Mouse (Mus musculus): ENCODE data around the gene Tfb1m. TPM values are rescaled to one million over a fixed set of nuclear protein-coding genes. Genes with fewer than 3 reads are reported as not detected.

Tfb1m gene
- polyA plus RNA-seq, 1 experiment from 2014 or later, result 12.6 TPM

GRCm38 (mm10) chr17:3529523-3529922, 28.1 kb downstream of the Tfb1m start:
- Histone ChIP-seq H3K27me3 (ENCODE audit: control insufficient read depth, insufficient read depth, low read depth, low read length) (no peaks in the 10 kb centered on the region), H3K36me3 (ENCODE audit: control insufficient read depth, insufficient read depth, low read length) (no peaks in the 10 kb centered on the region), H3K4me3 (ENCODE audit: low read depth, low read length) (no peak overlapping the region), H3K4me1 (ENCODE audit: control insufficient read depth, insufficient read depth, low read length) (no peaks in the 10 kb centered on the region), H3K9me3 (replicated peaks; ENCODE audit: control insufficient read depth, low read length, poor library complexity, severe bottlenecking) (no peaks in the 10 kb centered on the region), H3K27ac (ENCODE audit: low read length) (no peak overlapping the region), H3K4me2 (ENCODE audit: low read length) (no peak overlapping the region), H3K9ac (ENCODE audit: low read depth, low read length) (no peak overlapping the region)
- WGBS, result 69% methylated on average over 3 of the region's 3 CpGs
- ATAC-seq, result no peak

- H3K4me2 ChIP-seq (ENCODE audit: low read length), result no peak overlapping the region
- no peak overlapping the region for H3K9ac ChIP-seq (ENCODE audit: low read depth, low read length)
Measured at GRCm38 (mm10) chr17:3527841-3528471, 29.6 kb downstream of the Tfb1m start.

DNA sequence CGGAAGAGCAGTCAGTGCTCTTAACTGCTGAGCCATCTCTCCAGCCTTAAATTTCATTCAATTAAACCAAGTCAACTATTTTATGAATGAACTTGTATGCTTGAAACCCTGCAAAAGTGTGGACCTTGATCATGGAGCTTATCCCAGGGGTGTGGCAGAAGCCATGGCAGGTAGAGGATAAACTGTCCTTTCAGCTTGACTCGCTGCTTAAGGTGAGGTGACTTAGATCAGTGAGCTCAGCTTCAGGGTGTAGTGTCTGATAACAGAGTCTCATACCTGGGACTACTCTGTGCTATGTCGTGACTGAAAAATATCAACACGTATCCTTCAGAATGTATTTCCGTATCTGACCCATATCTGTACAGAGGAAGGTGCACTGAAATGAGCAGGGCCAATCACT, 37.2 kb downstream of the Tfb1m start:
- no peak for ATAC-seq
- H3K9me3 ChIP-seq (replicated peaks; ENCODE audit: control insufficient read depth, low read length, poor library complexity, severe bottlenecking), result no peaks in the 10 kb centered on the region
- H3K4me1 ChIP-seq (ENCODE audit: control insufficient read depth, insufficient read depth, low read length), result no peaks in the 10 kb centered on the region
- H3K9ac ChIP-seq (ENCODE audit: low read depth, low read length), result no peak overlapping the region
- H3K27ac ChIP-seq (ENCODE audit: low read length), result no peak overlapping the region
- 93% methylated on average over 5 of the region's 5 CpGs for WGBS
- H3K36me3 ChIP-seq (ENCODE audit: control insufficient read depth, insufficient read depth, low read length), result no peaks in the 10 kb centered on the region
- H3K4me3 ChIP-seq (ENCODE audit: low read depth, low read length), result no peak overlapping the region
- no peak overlapping the region for H3K4me2 ChIP-seq (ENCODE audit: low read length)
- H3K27me3 ChIP-seq (ENCODE audit: control insufficient read depth, insufficient read depth, low read depth, low read length), result no peaks in the 10 kb centered on the region

More at GRCm38 (mm10) chr17:3527841-3528471, 29.6 kb downstream of the Tfb1m start:
- WGBS, result 80% methylated on average over 6 of the region's 6 CpGs
- Histone ChIP-seq H3K9me3 (replicated peaks; ENCODE audit: control insufficient read depth, low read length, poor library complexity, severe bottlenecking) (no peaks in the 10 kb centered on the region), H3K36me3 (ENCODE audit: control insufficient read depth, insufficient read depth, low read length) (no peaks in the 10 kb centered on the region), H3K27ac (ENCODE audit: low read length) (no peak overlapping the region), H3K4me3 (ENCODE audit: low read depth, low read length) (no peak overlapping the region), H3K27me3 (ENCODE audit: control insufficient read depth, insufficient read depth, low read depth, low read length) (no peaks in the 10 kb centered on the region), H3K4me1 (ENCODE audit: control insufficient read depth, insufficient read depth, low read length) (no peaks in the 10 kb centered on the region)
- no peak for ATAC-seq

GRCm38 (mm10) chr17:3516406-3516805, 41.2 kb downstream of the Tfb1m start:
- no peak for ATAC-seq
- 34% methylated on average over 9 of the region's 9 CpGs for WGBS

GRCm38 (mm10) chr17:3515851-3516250, 41.7 kb downstream of the Tfb1m start:
- no peak overlapping the region for H3K4me3 ChIP-seq (ENCODE audit: low read depth, low read length)
- H3K27me3 ChIP-seq (ENCODE audit: control insufficient read depth, insufficient read depth, low read depth, low read length), result no peaks in the 10 kb centered on the region
- H3K9me3 ChIP-seq (replicated peaks; ENCODE audit: control insufficient read depth, low read length, poor library complexity, severe bottlenecking), result no peaks in the 10 kb centered on the region
- no peak overlapping the region for H3K4me2 ChIP-seq (ENCODE audit: low read length)
- ATAC-seq, result no peak
- H3K27ac ChIP-seq (ENCODE audit: low read length), result no peak overlapping the region
- no peaks in the 10 kb centered on the region for H3K36me3 ChIP-seq (ENCODE audit: control insufficient read depth, insufficient read depth, low read length)
- WGBS, result 94% methylated on average over 8 of the region's 8 CpGs
- H3K9ac ChIP-seq (ENCODE audit: low read depth, low read length), result no peak overlapping the region
- H3K4me1 ChIP-seq (ENCODE audit: control insufficient read depth, insufficient read depth, low read length), result no peaks in the 10 kb centered on the region

More at GRCm38 (mm10) chr17:3516406-3516805, 41.2 kb downstream of the Tfb1m start:
- Histone ChIP-seq H3K27ac (ENCODE audit: low read length) (no peak overlapping the region), H3K4me3 (ENCODE audit: low read depth, low read length) (no peak overlapping the region), H3K9me3 (replicated peaks; ENCODE audit: control insufficient read depth, low read length, poor library complexity, severe bottlenecking) (no peaks in the 10 kb centered on the region), H3K4me1 (ENCODE audit: control insufficient read depth, insufficient read depth, low read length) (no peaks in the 10 kb centered on the region), H3K36me3 (ENCODE audit: control insufficient read depth, insufficient read depth, low read length) (no peaks in the 10 kb centered on the region), H3K27me3 (ENCODE audit: control insufficient read depth, insufficient read depth, low read depth, low read length) (no peaks in the 10 kb centered on the region), H3K4me2 (ENCODE audit: low read length) (no peak overlapping the region), H3K9ac (ENCODE audit: low read depth, low read length) (no peak overlapping the region)

DNA sequence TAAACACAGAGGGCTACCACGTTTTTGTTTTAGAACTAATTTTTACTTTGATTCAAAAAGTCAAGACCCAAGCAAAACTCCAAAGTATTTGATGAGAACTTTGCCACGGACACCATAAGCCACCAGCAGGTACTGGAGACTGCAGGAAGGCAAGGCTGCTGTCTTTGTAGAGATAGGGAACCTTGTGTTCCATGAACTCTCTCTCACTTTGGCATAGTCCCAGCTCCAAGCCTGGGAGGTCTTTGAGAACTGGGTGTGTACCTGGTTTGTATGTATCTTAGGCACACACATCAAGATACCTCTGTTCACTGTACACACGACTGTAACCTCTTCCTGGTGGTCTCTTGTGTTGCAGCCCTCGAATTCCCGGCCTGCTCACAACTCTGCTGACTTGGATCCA, 43.3 kb downstream of the Tfb1m start:
- no peak overlapping the region for H3K27ac ChIP-seq (ENCODE audit: low read length)
- H3K4me3 ChIP-seq (ENCODE audit: low read depth, low read length), result no peak overlapping the region
- no peak overlapping the region for H3K4me2 ChIP-seq (ENCODE audit: low read length)
- WGBS, result 85% methylated on average over 5 of the region's 5 CpGs
- H3K36me3 ChIP-seq (ENCODE audit: control insufficient read depth, insufficient read depth, low read length), result no peaks in the 10 kb centered on the region
- H3K4me1 ChIP-seq (ENCODE audit: control insufficient read depth, insufficient read depth, low read length), result no peaks in the 10 kb centered on the region
- ATAC-seq, result no peak
- no peaks in the 10 kb centered on the region for H3K27me3 ChIP-seq (ENCODE audit: control insufficient read depth, insufficient read depth, low read depth, low read length)
- H3K9me3 ChIP-seq (replicated peaks; ENCODE audit: control insufficient read depth, low read length, poor library complexity, severe bottlenecking), result no peaks in the 10 kb centered on the region
- no peak overlapping the region for H3K9ac ChIP-seq (ENCODE audit: low read depth, low read length)

DNA sequence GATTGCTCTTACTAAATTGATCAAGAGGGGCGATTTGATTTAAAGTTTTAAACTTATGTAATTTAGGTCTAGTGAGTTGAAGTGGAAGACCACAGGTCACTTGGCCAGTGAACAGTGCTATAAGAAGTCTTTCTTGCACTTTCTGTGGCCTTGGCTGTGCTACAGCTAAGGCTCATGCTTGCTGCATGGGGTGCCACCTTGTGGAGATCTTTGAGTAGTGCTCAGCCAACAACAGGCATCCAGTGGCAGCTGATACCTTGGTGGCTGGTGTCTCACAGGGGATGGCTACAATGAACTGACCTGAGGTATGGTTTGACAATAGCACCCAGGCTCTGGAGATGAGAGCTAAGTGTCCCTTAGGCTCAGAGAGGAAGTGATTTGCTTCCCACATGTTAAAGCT, 47.7 kb downstream of the Tfb1m start:
- Histone ChIP-seq H3K4me2 (ENCODE audit: low read length) (no peak overlapping the region), H3K4me3 (ENCODE audit: low read depth, low read length) (no peak overlapping the region), H3K9me3 (replicated peaks; ENCODE audit: control insufficient read depth, low read length, poor library complexity, severe bottlenecking) (no peaks in the 10 kb centered on the region), H3K36me3 (ENCODE audit: control insufficient read depth, insufficient read depth, low read length) (no peaks in the 10 kb centered on the region), H3K4me1 (ENCODE audit: control insufficient read depth, insufficient read depth, low read length) (no peaks in the 10 kb centered on the region), H3K27ac (ENCODE audit: low read length) (no peak overlapping the region), H3K27me3 (ENCODE audit: control insufficient read depth, insufficient read depth, low read depth, low read length) (no peaks in the 10 kb centered on the region), H3K9ac (ENCODE audit: low read depth, low read length) (no peak overlapping the region)
- ATAC-seq, result peak; percentile 79; the same call in 1 of the 2 replicates
- 22% methylated on average over 1 of the region's 1 CpGs for WGBS

GRCm38 (mm10) chr17:3506508-3506907, 51.1 kb downstream of the Tfb1m start:
- WGBS, result 94% methylated on average over 8 of the region's 8 CpGs
- H3K9ac ChIP-seq (ENCODE audit: low read depth, low read length), result no peak overlapping the region
- no peak overlapping the region for H3K4me3 ChIP-seq (ENCODE audit: low read depth, low read length)
- no peaks in the 10 kb centered on the region for H3K9me3 ChIP-seq (replicated peaks; ENCODE audit: control insufficient read depth, low read length, poor library complexity, severe bottlenecking)
- ATAC-seq, result no peak
- H3K4me1 ChIP-seq (ENCODE audit: control insufficient read depth, insufficient read depth, low read length), result no peaks in the 10 kb centered on the region
- H3K36me3 ChIP-seq (ENCODE audit: control insufficient read depth, insufficient read depth, low read length), result no peaks in the 10 kb centered on the region
- H3K27me3 ChIP-seq (ENCODE audit: control insufficient read depth, insufficient read depth, low read depth, low read length), result no peaks in the 10 kb centered on the region
- H3K27ac ChIP-seq (ENCODE audit: low read length), result no peak overlapping the region
- no peak overlapping the region for H3K4me2 ChIP-seq (ENCODE audit: low read length)

GRCm38 (mm10) chr17:3505711-3506110, 51.9 kb downstream of the Tfb1m start:
- Histone ChIP-seq H3K27ac (ENCODE audit: low read length) (no peak overlapping the region), H3K9ac (ENCODE audit: low read depth, low read length) (no peak overlapping the region), H3K4me2 (ENCODE audit: low read length) (no peak overlapping the region), H3K27me3 (ENCODE audit: control insufficient read depth, insufficient read depth, low read depth, low read length) (no peaks in the 10 kb centered on the region), H3K4me3 (ENCODE audit: low read depth, low read length) (no peak overlapping the region), H3K4me1 (ENCODE audit: control insufficient read depth, insufficient read depth, low read length) (no peaks in the 10 kb centered on the region), H3K9me3 (replicated peaks; ENCODE audit: control insufficient read depth, low read length, poor library complexity, severe bottlenecking) (no peaks in the 10 kb centered on the region), H3K36me3 (ENCODE audit: control insufficient read depth, insufficient read depth, low read length) (no peaks in the 10 kb centered on the region)
- WGBS, result 71% methylated on average over 1 of the region's 1 CpGs
- no peak for ATAC-seq

Measured in midbrain, embryonic 16.5 days (tissue).